Mouse (Mus musculus) heart, postnatal 0 days (tissue): Measurements from ENCODE around the gene 4930451I11Rik.

ENCODE experiments used
- CTCF ChIP-seq: IDR thresholded peaks from 2 replicates; pipeline ENCODE4 v1.5.1; 2016; ENCODE audit warnings: antibody characterized with exemption, control low read depth, low read depth
- EP300 ChIP-seq: IDR thresholded peaks from 2 replicates; pipeline ENCODE4 v1.6.1; 2016; ENCODE audit warnings: antibody characterized with exemption, low read depth

DNA sequence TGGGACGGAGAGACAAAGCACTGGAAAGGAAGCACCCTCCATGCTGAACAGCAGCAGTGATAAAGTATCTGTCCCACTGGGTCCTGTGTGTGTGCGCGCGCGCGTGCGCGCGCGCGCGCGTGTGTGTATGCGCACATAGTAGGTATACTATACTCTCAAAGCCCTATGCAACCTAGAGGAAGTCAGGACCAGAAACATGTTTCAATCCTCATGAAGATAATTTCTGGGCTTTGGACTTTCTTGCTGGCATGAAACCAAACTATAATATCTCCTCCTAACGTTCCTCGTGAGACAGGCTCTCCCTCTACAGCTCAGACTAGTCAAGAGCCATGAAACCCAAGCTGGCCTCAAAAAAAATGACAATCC lies 30.4 kb downstream of the 4930451I11Rik start:
- TF ChIP-seq CTCF (no peak), EP300 (no peak)
